Mouse (Mus musculus) heart, embryonic 11.5 days (tissue): ENCODE results near the gene 2700097O09Rik. TPM values are rescaled to one million over a fixed set of nuclear protein-coding genes. Genes with fewer than 3 reads are reported as not detected.
A peak's percentile ranks its signal among the peaks of the same experiment; 100 is the strongest.

Source experiments
- ATAC-seq: fragments of 200-750 bp; cut with Nextera tagmentation; replicated peaks from 2 replicates; pipeline ENCODE4 v1.8.0; 2017; ENCODE audit warnings: moderate library complexity; ENCODE audit not compliant: insufficient number of reproducible peaks, low FRiP score, low TSS enrichment
- H3K27ac ChIP-seq: fragments of 300-500 bp; sonication (generic); 2 replicates; pipeline ENCODE4 v1.5.1; 2014; ENCODE audit warnings: mild to moderate bottlenecking, low read depth, low read length
- H3K27me3 ChIP-seq: fragments of 300-500 bp; sonication (generic); 2 replicates; pipeline ENCODE4 v1.6.1; 2014; ENCODE audit warnings: mild to moderate bottlenecking, low read length, mixed read lengths; ENCODE audit not compliant: control insufficient read depth, insufficient read depth
- H3K36me3 ChIP-seq: fragments of 300-500 bp; sonication (generic); 2 replicates; pipeline ENCODE4 v1.6.1; 2014; ENCODE audit warnings: mild to moderate bottlenecking, low read length, moderate library complexity, mixed read lengths; ENCODE audit not compliant: control insufficient read depth, insufficient read depth
- H3K4me1 ChIP-seq: fragments of 300-500 bp; sonication (generic); 2 replicates; pipeline ENCODE4 v1.6.1; 2014; ENCODE audit warnings: low read length; ENCODE audit not compliant: control insufficient read depth, insufficient read depth
- H3K4me2 ChIP-seq: fragments of 300-500 bp; sonication (generic); 2 replicates; pipeline ENCODE4 v1.6.1; 2014; ENCODE audit warnings: mild to moderate bottlenecking, moderate library complexity
- H3K4me3 ChIP-seq: fragments of 300-500 bp; sonication (generic); 2 replicates; pipeline ENCODE4 v1.5.1; 2014; ENCODE audit warnings: low read depth, low read length
- H3K9ac ChIP-seq: fragments of 300-500 bp; sonication (generic); 2 replicates; pipeline ENCODE4 v1.6.1; 2014; ENCODE audit warnings: mild to moderate bottlenecking, low read depth, low read length, moderate library complexity
- H3K9me3 ChIP-seq: fragments of 300-500 bp; sonication (generic); replicated peaks from 2 replicates; pipeline ENCODE4 v1.6.1; 2016; ENCODE audit warnings: low read length; ENCODE audit not compliant: control insufficient read depth
- WGBS: fragments of 180-500 bp; shearing (Covaris S2); extraction: QIAGEN DNeasy Blood & Tissue Kit; methylation state at CpG from one replicate; pipeline ENCODE4 v1.1.7; 2014; ENCODE audit not compliant: insufficient replicate concordance; 5-methylcytosine and 5-hydroxymethylcytosine counted together
- polyA plus RNA-seq: library from polyadenylated mRNA; unstranded; fragments of >200 nt; fragmentation: Nextera tagmentation; extraction: Ambion mirVana; gene quantifications from 2 replicates; pipeline ENCODE4 v1.2.1, GENCODE M21; 2014

The 2700097O09Rik gene
- polyA plus RNA-seq, 1 experiment from 2014 or later, result 25.6 TPM

DNA sequence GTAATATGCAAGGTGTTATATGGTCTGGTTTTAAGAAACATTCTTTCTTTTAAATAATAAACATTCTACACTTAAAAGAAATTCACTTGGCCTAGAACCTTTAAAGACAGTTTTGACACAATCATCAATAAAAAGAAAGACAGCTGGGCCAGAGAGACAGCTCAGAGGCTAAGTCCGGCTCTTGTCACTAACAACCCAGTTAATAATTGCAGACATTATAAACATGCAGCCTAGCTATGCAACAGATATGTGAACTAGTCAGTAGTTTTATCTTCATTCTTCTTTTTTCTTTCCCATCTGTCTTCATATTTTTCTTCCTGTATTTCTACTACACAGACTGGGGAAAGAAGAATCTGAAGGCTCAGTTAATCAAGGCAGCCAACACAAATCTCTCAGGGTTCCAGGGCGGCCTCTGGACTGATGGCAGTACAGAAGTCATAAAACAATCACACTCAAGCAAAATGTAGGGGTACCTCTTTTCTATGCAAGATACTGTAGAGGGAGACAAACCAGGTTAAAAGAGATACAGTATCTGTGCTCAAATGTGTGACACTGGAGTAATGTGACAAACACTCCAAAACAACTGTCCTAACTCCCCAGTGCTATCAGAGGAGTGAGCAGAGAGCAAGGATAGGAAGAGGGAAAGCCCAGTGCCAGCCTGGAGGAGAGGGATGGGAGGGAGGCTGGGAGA lies 25.2 kb downstream of the 2700097O09Rik start:
- Histone ChIP-seq H3K9me3 (no peaks in the 10 kb centered on the region), H3K9ac (no peak overlapping the region), H3K27ac (no peak overlapping the region), H3K4me1 (peaks cover 4% of the 10 kb centered on the region; the same call in 1 of the 2 replicates), H3K4me2 (no peak overlapping the region), H3K36me3 (no peaks in the 10 kb centered on the region; the same call in 1 of the 2 replicates), H3K4me3 (no peak overlapping the region), H3K27me3 (no peaks in the 10 kb centered on the region)
- no peak for ATAC-seq
- 74% methylated on average over 2 of the region's 2 CpGs for WGBS

GRCm38 (mm10) chr12:55053267-55053666 lies 26.6 kb downstream of the 2700097O09Rik start:
- no peaks in the 10 kb centered on the region for H3K9me3 ChIP-seq
- no peak for ATAC-seq
- no peak overlapping the region for H3K4me2 ChIP-seq
- no peak overlapping the region for H3K27ac ChIP-seq
- H3K4me3 ChIP-seq, result no peak overlapping the region
- peaks cover 3% of the 10 kb centered on the region; the same call in 1 of the 2 replicates for H3K4me1 ChIP-seq
- H3K27me3 ChIP-seq, result no peaks in the 10 kb centered on the region
- 80% methylated on average over 7 of the region's 7 CpGs for WGBS
- no peak overlapping the region for H3K9ac ChIP-seq
- no peaks in the 10 kb centered on the region; the same call in 1 of the 2 replicates for H3K36me3 ChIP-seq

DNA sequence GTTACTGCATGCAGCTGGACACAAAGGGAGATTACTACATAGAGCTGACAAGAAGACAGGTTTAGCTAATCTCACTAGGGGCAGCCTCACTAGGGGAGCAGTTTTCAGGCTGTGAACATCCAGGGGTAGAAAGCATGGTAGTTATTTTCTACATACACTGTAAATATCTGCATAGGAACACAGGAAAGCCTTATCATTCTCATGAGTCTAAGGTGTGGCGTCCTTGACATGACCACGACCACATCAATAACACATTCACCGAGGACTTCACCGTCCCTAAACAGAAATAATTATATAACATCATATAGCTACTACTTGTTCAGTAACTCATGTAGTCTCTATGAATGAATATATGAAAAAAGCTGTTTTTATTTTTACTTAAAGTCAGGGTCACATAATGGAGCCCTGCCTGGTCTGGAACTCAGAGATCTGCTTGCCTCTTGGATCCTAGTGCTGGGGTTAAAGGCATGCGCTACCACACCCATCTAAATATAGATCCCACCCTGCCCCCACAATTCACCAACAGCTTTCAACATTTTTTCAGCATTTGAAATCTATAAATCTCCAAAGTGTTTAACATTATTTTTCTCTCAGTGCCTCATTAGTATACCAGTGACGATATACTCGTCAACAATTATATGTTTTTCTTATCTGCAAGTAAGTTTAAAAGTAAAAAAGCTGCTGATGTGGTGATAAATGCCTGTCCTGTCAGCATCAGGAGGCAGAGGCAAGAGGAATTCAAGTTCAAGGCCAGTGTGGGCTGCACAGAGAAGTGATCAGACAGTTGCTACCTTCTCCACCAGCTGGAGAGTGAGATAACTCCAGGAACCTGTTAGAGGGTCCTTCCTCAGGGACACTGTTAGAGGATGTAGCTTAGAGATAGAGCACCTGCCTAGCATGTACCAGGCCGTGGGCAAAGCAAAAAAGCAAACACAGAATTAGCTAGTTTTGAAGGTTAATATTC lies 28.4 kb downstream of the 2700097O09Rik start:
- ATAC-seq, result peak; percentile 88
- no peak overlapping the region; the same call in 1 of the 2 replicates for H3K4me2 ChIP-seq

DNA sequence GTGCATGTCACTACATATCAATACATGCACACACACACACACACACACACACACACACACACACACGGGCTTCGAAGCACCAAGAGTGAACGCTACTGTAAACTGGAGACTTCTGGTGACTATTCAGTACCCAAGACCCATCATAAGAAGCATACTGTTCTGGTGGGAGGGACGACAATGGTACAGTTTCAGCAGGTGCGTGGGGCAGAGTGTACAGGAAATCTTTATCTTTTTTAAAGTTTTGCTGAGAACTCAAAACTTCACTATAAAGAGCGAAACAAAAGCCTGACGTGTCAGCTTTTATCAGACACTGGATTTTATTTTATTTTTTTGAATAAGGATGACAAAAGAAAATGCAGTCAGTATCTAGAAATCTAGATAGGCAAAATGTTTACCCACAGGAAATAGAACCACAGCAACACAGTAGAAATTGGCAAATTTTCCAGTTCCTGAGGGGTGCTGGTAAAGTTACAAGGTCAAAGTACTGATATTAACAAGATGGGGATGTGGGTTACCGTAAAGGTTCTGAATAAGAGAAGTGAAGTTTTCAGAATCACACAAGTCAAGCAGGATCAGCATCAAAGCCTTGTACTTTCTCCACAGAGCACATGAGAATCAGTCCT lies 30.1 kb downstream of the 2700097O09Rik start:
- peaks cover 8% of the 10 kb centered on the region; the same call in 1 of the 2 replicates for H3K36me3 ChIP-seq
- no peaks in the 10 kb centered on the region for H3K9me3 ChIP-seq
- peaks cover 3% of the 10 kb centered on the region; the same call in 1 of the 2 replicates for H3K4me1 ChIP-seq
- H3K4me3 ChIP-seq, result no peak overlapping the region
- no peaks in the 10 kb centered on the region for H3K27me3 ChIP-seq
- H3K4me2 ChIP-seq, result no peak overlapping the region
- H3K27ac ChIP-seq, result no peak overlapping the region
- ATAC-seq, result no peak
- H3K9ac ChIP-seq, result no peak overlapping the region
- WGBS, result 89% methylated on average over 8 of the region's 8 CpGs

More for the DNA sequence above, 28.4 kb downstream of the 2700097O09Rik start:
- peaks cover 5% of the 10 kb centered on the region; the same call in 1 of the 2 replicates for H3K36me3 ChIP-seq
- H3K9ac ChIP-seq, result no peak overlapping the region
- H3K27ac ChIP-seq, result peak overlapping the region; percentile 64
- H3K4me1 ChIP-seq, result peaks cover 3% of the 10 kb centered on the region; the same call in 1 of the 2 replicates
- H3K9me3 ChIP-seq, result no peaks in the 10 kb centered on the region
- no peak overlapping the region for H3K4me3 ChIP-seq
- WGBS, result 65% methylated on average over 8 of the region's 8 CpGs
- no peaks in the 10 kb centered on the region for H3K27me3 ChIP-seq

DNA sequence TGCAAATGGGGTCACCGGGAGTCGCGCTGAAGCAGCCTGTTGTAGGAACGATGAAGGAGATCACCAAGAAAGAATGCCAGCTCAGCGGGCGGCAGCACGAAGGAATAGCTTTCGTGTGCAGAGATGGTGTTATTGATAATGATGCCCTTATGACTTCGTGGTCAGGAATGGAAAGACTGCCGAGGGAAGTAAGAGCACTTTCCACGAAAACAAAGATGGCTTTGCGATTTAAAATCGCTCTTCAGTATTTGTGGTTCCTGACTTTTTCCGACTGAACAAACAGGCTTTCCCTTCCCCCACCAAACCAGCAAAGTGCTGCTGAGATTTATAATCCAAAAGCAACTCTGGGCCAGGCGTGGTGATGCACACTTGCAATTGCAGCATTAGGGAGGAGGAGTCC lies 38.9 kb downstream of the 2700097O09Rik start:
- Histone ChIP-seq H3K27me3 (no peaks in the 10 kb centered on the region), H3K36me3 (peaks cover 2% of the 10 kb centered on the region; the same call in 1 of the 2 replicates), H3K4me2 (no peak overlapping the region), H3K27ac (no peak overlapping the region), H3K9ac (no peak overlapping the region), H3K4me3 (no peak overlapping the region), H3K4me1 (no peaks in the 10 kb centered on the region), H3K9me3 (no peaks in the 10 kb centered on the region)
- 63% methylated on average over 15 of the region's 15 CpGs for WGBS
- ATAC-seq, result no peak

- Histone ChIP-seq H3K4me2 (no peak overlapping the region), H3K9ac (no peak overlapping the region), H3K27me3 (no peaks in the 10 kb centered on the region), H3K4me1 (no peaks in the 10 kb centered on the region), H3K9me3 (no peaks in the 10 kb centered on the region; the same call in 1 of the 2 replicates), H3K36me3 (no peaks in the 10 kb centered on the region), H3K27ac (no peak overlapping the region), H3K4me3 (no peak overlapping the region)
- WGBS, result 31% methylated on average over 3 of the region's 3 CpGs
- ATAC-seq, result no peak
These were observed 52.8 kb downstream of the 2700097O09Rik start for GRCm38 (mm10) chr12:55027088-55027487.

DNA sequence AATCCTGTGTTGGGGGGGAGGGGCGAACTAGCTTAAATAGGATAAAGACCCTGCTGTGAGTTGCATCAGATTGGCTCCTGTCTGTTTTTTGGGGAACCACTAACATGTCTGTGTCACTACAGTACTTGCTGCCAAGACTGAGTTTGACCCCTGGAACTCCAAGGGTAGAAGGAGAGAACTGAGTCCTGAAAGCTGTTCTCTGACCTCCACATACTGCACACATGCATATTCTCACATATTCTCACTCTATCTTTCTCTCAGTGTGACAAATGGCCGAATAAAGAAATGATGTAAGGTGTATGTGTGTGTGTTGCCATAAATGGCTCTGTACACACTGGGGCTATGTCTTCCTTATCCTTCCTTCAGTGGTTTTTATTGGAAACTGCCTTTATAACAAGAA lies 56.6 kb downstream of the 2700097O09Rik start:
- Histone ChIP-seq H3K36me3 (no peaks in the 10 kb centered on the region), H3K9me3 (no peaks in the 10 kb centered on the region; the same call in 1 of the 2 replicates), H3K9ac (no peak overlapping the region), H3K4me3 (no peak overlapping the region), H3K4me1 (no peaks in the 10 kb centered on the region), H3K4me2 (no peak overlapping the region), H3K27me3 (no peaks in the 10 kb centered on the region), H3K27ac (no peak overlapping the region)
- ATAC-seq, result no peak
- 69% methylated on average over 2 of the region's 2 CpGs for WGBS

GRCm38 (mm10) chr12:55019421-55019877 lies 60.5 kb downstream of the 2700097O09Rik start:
- Histone ChIP-seq H3K4me1 (no peaks in the 10 kb centered on the region), H3K4me2 (no peak overlapping the region), H3K27me3 (no peaks in the 10 kb centered on the region), H3K9ac (no peak overlapping the region), H3K4me3 (no peak overlapping the region), H3K27ac (no peak overlapping the region), H3K9me3 (no peaks in the 10 kb centered on the region; the same call in 1 of the 2 replicates), H3K36me3 (no peaks in the 10 kb centered on the region)
- 78% methylated on average over 7 of the region's 7 CpGs for WGBS
- no peak for ATAC-seq
